Mouse (Mus musculus) embryonic fibroblast, embryonic 13.5 days (primary cell): Measurements from ENCODE around the gene Hoxb6. TPM values are rescaled to one million over a fixed set of nuclear protein-coding genes. Genes with fewer than 3 reads are reported as not detected.
A peak's percentile ranks its signal among the peaks of the same experiment; 100 is the strongest.

Experiments
- H3K27ac ChIP-seq: 2 replicates; pipeline ENCODE4 v1.5.1; 2012; ENCODE audit warnings: low read length, control low read depth, inconsistent platforms; ENCODE audit not compliant: insufficient read depth
- H3K4me1 ChIP-seq: 2 replicates; pipeline ENCODE4 v1.6.1; 2011; ENCODE audit warnings: low read length; ENCODE audit not compliant: control insufficient read depth, insufficient read depth
- H3K4me3 ChIP-seq: 2 replicates; pipeline ENCODE4 v1.5.1; 2011; ENCODE audit warnings: mild to moderate bottlenecking, control low read depth, low read length; ENCODE audit not compliant: insufficient read depth
- CTCF ChIP-seq: IDR thresholded peaks from 2 replicates; pipeline ENCODE4 v1.5.1; 2011; ENCODE audit warnings: mild to moderate bottlenecking, control low read depth, low read length, moderate library complexity, borderline replicate concordance; ENCODE audit not compliant: insufficient read depth
- POLR2A ChIP-seq: IDR thresholded peaks from 2 replicates; pipeline ENCODE4 v1.6.1; 2011; ENCODE audit warnings: low read depth, mild to moderate bottlenecking, control low read depth, low read length, moderate library complexity
- polyA plus RNA-seq: library from polyadenylated mRNA; stranded (reverse); fragments of >200 nt; gene quantifications from 2 replicates; pipeline ENCODE4 v1.2.4, GENCODE M21; 2011; ENCODE audit warnings: low read depth; ENCODE audit not compliant: missing spikeins, insufficient read length

Hoxb6 gene
- polyA plus RNA-seq, 1 experiment, result 9.6 TPM

DNA sequence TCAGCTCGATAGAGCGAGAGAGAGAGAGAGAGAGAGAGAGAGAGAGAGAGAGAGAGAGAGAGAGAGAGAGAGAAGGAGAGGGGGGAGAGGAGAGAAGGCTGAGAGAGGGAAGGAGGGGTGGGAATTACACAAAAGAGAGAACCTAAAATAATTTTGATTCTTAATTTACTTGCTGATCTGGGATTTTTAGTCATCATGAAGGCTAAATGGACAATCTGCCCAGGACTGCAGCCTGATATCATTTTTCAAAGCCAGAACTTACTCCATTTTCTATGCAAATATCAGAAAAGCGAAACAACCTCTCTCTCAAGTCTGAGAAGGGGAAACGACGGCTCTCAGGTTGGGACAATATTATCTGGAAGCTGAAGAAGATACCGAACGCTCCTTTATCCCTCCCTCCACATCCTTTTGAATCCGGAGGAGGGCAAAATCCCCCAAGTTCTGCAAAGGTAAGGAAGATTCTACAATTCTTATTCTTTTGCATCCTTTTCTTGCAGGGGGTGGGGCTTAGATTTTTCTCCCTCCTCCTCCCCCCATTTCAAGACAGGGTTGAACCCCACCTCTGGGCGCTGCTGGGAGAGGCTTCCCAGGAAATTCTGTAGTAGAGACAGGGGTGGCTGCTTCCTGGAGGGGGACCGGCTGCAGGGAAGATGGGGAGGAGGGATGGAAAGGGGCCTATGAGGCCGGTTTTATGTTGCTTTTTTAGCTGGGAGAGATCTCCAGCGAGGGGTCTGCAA lies 457 bp downstream of the Hoxb6 start:
- Histone ChIP-seq H3K4me1 (no peaks in the 10 kb centered on the region), H3K27ac (peak overlapping the region; percentile 75), H3K4me3 (peak overlapping the region; percentile 58)
- peak; percentile 28; the same call in 1 of the 2 replicates for TF ChIP-seq POLR2A
- no peak for TF ChIP-seq CTCF

DNA sequence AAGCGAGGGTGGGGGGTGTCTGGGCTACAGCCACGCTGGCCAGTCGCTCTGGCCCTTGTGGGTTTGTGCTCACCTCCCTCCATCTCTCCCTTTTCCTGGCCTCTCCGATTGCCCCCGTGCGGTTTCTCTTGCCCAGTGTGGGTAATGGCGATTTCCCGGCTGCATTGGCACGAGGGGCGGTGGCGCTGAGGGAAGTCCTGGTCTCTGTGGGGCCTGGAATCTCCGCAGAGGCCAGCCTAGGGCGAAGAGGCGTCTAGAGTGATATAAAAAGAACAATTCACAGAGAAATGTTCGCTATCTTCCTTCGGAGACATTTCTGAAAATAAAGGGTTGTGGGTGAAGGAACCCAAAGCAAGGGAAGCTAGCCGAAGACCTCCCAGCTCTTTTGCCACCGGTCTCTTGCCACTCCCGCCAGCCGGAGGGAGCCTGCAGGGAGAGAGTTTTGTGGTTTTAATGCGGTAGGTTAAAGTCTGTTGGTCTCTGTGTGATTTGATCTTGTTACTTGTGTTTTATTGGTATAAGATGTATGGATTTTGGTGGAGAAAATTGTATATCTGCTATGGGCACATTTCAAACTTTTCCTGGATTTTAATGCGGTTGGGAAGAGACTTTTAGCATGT lies 1.1 kb downstream of the Hoxb6 start:
- H3K4me3 ChIP-seq, result peak overlapping the region; percentile 58
- TF ChIP-seq POLR2A, result 0 out of 2 replicates have a peak, but pooled peaks have one; percentile 1
- TF ChIP-seq CTCF, result no peak
- peak overlapping the region; percentile 75 for H3K27ac ChIP-seq
- H3K4me1 ChIP-seq, result no peaks in the 10 kb centered on the region

DNA sequence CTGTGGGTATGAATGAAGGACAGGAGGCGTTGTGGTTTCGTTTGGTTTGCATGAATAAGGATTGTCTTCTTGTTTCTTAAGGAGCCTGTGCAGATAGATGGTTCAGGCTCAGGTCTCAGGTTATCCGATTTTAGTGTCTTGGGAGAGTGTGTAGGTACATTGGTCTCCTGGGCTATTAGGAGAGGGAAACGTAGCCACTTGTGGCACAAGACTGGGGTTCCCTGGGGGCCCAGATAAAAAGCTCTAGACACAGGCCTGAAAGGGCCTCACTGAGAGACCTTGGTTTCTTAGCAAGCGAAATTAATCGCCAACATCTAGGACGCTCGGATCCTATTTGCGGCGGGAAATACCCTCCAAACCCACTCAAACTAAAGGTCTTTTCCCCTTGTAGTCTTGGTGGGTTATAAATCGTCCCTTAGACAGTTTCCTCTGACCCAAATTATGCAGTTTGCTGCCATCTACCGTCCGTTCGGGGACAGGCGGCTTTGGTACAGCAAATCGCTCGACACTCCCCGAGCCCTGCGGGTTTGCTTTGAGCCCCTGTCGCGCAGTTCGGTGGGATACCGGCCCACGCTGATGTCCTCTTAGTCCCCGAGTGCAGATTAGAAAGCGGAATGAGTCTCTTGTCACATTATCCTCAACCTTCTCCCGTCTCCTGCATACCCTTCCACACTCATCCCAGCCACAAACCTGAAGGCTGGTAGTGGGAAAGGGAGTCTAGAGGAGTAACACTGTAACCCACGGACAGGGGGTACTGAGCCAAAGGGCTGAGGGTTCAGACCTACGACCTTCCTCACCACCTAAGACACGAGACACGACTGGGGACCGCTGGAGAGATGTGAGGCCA lies 2.2 kb downstream of the Hoxb6 start:
- H3K27ac ChIP-seq, result peak overlapping the region; percentile 57
- TF ChIP-seq CTCF, result peak; percentile 64; the same call in 1 of the 2 replicates
- no peak; the same call in 1 of the 2 replicates for TF ChIP-seq POLR2A
- H3K4me1 ChIP-seq, result no peaks in the 10 kb centered on the region
- H3K4me3 ChIP-seq, result peak overlapping the region; percentile 58

DNA sequence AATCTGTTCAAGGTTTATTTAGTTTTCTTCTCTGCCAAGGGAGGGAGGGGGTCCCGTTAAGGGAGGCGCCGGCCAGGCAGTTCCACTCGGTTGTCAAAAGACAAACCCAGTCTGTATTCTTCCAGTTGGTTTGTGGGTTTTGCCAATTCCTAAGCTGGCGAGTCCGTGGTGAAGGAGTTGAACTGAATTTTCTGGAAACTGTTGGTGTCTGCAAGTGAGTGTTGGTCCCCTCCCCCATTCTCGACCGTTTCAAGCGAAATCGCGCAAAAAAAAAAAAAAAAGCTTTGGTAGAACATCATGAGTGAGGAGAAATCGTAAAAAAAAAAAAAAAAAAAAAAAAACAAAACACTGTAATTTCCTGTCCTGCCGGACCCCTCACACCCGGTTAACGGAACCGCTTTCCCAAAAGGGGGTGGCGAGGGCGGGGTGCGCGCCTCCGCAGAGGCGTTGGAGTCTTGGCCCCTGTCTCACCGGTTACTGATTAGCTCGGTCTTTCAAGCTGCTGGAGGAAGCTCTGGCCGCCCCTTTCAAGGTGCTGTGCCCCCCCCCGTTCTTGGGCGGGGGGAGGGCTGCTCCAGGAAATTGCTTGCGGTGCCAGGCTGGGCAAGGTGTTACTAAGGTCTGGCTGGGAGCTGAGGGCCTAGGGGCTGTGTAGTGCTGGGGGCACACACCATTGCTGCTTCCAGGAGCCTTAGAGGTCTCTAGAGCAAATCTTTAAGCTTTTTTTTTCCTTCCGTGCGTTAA lies 3.0 kb downstream of the Hoxb6 start:
- Histone ChIP-seq H3K4me1 (no peaks in the 10 kb centered on the region), H3K4me3 (peak overlapping the region; percentile 58), H3K27ac (peak overlapping the region; percentile 57; the same call in 1 of the 2 replicates)
- TF ChIP-seq CTCF (no peak), POLR2A (no peak)

DNA sequence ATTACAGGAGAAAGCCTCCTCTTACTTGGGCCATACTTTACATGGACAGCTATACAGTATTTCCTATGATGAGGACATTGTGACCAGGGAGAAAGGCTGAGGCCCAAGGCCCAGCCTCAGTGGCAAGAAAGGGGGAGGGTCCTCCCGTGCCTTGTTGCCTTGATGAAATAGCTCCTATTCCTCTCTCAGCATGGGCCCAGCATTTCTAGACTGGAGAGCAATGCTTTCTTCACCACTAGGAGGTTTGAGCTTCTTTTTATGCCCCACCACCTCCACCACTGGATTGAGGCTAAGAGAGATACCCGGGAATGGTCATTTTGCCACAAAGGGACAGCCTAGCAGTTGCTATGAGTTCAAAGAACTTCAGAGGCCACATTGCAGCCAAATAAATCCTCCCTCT lies 4.7 kb downstream of the Hoxb6 start:
- H3K4me3 ChIP-seq, result peak overlapping the region; percentile 58
- no peaks in the 10 kb centered on the region for H3K4me1 ChIP-seq
- TF ChIP-seq POLR2A (no peak), CTCF (no peak)
- H3K27ac ChIP-seq, result peak overlapping the region; percentile 19

DNA sequence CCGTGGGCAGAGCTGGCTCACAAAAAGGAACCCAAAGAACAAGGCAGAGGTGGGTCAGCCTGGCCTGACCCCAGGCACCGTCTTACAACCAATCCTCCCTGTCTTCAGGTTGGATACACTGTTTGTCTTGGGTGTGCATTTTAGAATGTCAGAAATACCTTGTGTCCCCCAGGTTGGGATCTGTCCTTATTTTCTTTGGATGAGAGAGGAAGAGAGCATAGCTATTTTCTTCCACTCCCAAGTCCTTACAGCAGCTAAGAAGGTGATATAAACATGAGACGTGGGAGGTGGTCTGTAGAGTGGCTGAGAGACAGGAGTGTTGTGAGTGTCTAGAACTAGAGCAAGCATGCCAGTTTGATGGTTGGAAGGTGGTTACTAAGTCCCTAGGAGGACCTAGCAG lies 5.2 kb downstream of the Hoxb6 start:
- TF ChIP-seq POLR2A (no peak), CTCF (no peak)
- Histone ChIP-seq H3K4me1 (no peaks in the 10 kb centered on the region), H3K4me3 (0 out of 2 replicates have a peak overlapping the region, but pooled peaks have one; percentile 58), H3K27ac (peak overlapping the region; percentile 19)

DNA sequence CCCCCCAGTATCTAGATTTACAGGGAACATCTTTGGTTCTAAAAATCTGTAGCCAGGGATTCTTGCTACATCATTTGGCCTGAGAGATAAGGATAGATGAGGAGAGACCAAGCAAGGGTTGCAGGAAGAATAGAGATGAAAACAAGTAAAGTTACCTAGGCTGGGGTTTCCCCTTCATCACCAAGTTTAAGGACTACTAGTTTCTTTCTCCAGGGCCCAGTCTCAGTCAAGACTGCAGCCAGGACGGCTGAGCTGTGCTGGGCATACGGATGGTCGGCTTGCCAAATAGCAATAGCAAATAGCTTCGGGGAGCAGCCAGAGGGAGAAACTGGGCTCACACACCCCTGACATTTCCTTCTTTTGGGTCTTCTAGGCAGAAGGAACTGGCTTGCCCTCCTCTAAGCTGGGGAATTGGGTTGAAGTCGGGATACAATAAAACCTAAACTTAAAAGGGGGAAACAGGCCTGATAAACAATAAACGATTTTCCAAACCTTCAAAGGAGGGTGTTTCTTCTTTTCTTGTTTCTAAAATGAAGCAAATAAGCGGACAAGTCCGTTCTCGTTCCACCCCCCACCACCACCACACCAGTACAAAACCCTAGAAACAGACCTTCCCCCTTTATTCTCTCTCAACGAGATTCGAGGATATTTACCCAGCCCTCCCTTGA lies 5.8 kb downstream of the Hoxb6 start:
- Histone ChIP-seq H3K27ac (peak overlapping the region; percentile 8; the same call in 1 of the 2 replicates), H3K4me3 (no peak overlapping the region), H3K4me1 (no peaks in the 10 kb centered on the region)
- TF ChIP-seq POLR2A, result no peak
- TF ChIP-seq CTCF, result no peak

DNA sequence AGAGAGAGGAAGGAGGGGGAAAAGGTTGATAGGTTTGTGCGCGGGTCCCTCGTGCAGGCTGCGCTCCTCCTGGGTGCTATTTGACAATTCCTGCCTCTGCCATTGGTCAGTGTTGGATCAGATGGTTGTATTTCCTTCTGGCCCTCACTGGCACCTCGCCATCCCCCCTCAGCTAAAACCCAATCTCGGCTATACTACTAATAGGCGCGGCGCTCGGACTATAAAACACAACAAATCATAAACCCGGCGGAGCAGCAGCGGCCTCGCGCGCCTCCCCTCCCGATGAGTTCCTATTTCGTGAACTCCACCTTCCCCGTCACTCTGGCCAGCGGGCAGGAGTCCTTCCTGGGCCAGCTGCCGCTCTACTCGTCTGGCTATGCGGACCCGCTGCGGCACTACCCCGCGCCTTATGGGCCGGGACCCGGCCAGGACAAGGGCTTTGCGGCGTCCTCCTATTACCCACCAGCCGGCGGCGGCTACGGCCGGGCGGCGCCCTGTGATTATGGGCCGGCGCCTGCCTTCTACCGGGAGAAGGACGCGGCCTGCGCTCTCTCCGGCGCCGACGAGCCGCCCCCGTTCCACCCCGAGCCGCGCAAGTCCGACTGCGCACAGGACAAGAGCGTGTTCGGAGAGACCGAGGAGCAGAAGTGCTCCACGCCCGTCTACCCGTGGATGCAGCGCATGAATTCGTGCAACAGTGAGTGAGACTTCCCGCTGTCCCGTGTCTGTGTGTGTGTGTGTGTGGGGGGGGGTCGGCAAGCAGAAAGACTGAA lies 6.8 kb downstream of the Hoxb6 start:
- Histone ChIP-seq H3K4me1 (no peaks in the 10 kb centered on the region), H3K27ac (peak overlapping the region; percentile 35; the same call in 1 of the 2 replicates), H3K4me3 (peak overlapping the region; percentile 44)
- TF ChIP-seq CTCF, result no peak
- TF ChIP-seq POLR2A, result peak; percentile 41; the same call in 1 of the 2 replicates
